Mouse (Mus musculus) liver, postnatal 0 days (tissue): ENCODE measurements at regions not wholly inside any gene's neighbourhood (a gene's known extent, or its start where the extent isn't known, plus 50 kb on each side); places are given as distances from the start of the nearest gene placed in this dataset.

Source experiments
- CTCF ChIP-seq: sonication (generic); IDR thresholded peaks from 2 replicates; pipeline ENCODE4 v1.5.1; 2016; ENCODE audit warnings: antibody characterized with exemption, low read depth
- EP300 ChIP-seq: IDR thresholded peaks from 2 replicates; pipeline ENCODE4 v1.6.1; 2016; ENCODE audit warnings: antibody characterized with exemption, low read depth, mild to moderate bottlenecking

- TF ChIP-seq CTCF (no peak), EP300 (no peak)
Observed at GRCm38 (mm10) chr10:111642683-111643082, 136.6 kb downstream of the Phlda1 start.
